ENCODE assay signal across 8 mouse cellular contexts in genomic region chr16:23403008-23403755, GRCm38 (mm10). TPM values are rescaled to one million over a fixed set of nuclear protein-coding genes. Genes with fewer than 3 reads are reported as not detected.
A peak's percentile ranks its signal among the peaks of the same experiment; 100 is the strongest.
DNase-seq lines count a peak whose midpoint lies in the region; ATAC-seq and TF ChIP-seq lines count a peak whose summit lies in the region.

No protein-coding gene starts in this region.

- H3K27me3 ChIP-seq in hindbrain, embryonic 11.5 days (ENCODE audit: control insufficient read depth, insufficient read depth, low read length), result no peaks in the 10 kb centered on the region
- no peaks in the 10 kb centered on the region for H3K27me3 ChIP-seq in hindbrain, embryonic 12.5 days
- H3K27me3 ChIP-seq in limb, embryonic 11.5 days (ENCODE audit: control insufficient read depth, insufficient read depth, low read length), result no peaks in the 10 kb centered on the region
- H3K27me3 ChIP-seq in myocyte (ENCODE audit: control insufficient read depth, insufficient read depth, insufficient read length), result no peaks in the 10 kb centered on the region

- no peaks in the 10 kb centered on the region for H3K9me3 ChIP-seq in hindbrain, embryonic 11.5 days (ENCODE audit: control insufficient read depth, low read length)
- no peaks in the 10 kb centered on the region for H3K9me3 ChIP-seq in hindbrain, embryonic 12.5 days (replicated peaks)
- no peaks in the 10 kb centered on the region for H3K9me3 ChIP-seq in limb, embryonic 11.5 days (ENCODE audit: control insufficient read depth, low read length)

- 51% methylated on average over 8 of the region's 8 CpGs for WGBS in hindbrain, embryonic 11.5 days
- 47% methylated on average over 8 of the region's 8 CpGs for WGBS in hindbrain, embryonic 12.5 days
- WGBS in limb, embryonic 11.5 days, result 54% methylated on average over 8 of the region's 8 CpGs

- no peaks in the 10 kb centered on the region for H3K36me3 ChIP-seq in hindbrain, embryonic 11.5 days (ENCODE audit: control insufficient read depth, insufficient read depth, low read length)
- H3K36me3 ChIP-seq in hindbrain, embryonic 12.5 days, result no peaks in the 10 kb centered on the region
- no peaks in the 10 kb centered on the region for H3K36me3 ChIP-seq in limb, embryonic 11.5 days (ENCODE audit: control insufficient read depth, insufficient read depth, low read length)
- no peaks in the 10 kb centered on the region for H3K36me3 ChIP-seq in myocyte (ENCODE audit: control insufficient read depth, insufficient read depth)

- no peak overlapping the region for H3K4me3 ChIP-seq in hindbrain, embryonic 11.5 days (ENCODE audit: low read depth, low read length)
- H3K4me3 ChIP-seq in hindbrain, embryonic 12.5 days, result no peak overlapping the region
- no peak overlapping the region for H3K4me3 ChIP-seq in limb, embryonic 11.5 days (ENCODE audit: low read depth, low read length)
- no peak overlapping the region for H3K4me3 ChIP-seq in myocyte

- no peak overlapping the region for H3K27ac ChIP-seq in hindbrain, embryonic 11.5 days (ENCODE audit: low read depth, low read length)
- H3K27ac ChIP-seq in hindbrain, embryonic 12.5 days, result no peak overlapping the region
- H3K27ac ChIP-seq in limb, embryonic 11.5 days (replicated peaks; ENCODE audit: low read depth, low read length), result no peak overlapping the region

- TF ChIP-seq POLR2A in myocyte (IDR thresholded peaks at IDR 0.05; ENCODE audit: insufficient read length, low read depth), result no peak

- H3K79me2 ChIP-seq in myocyte (ENCODE audit: control insufficient read depth, insufficient read depth), result no peaks in the 10 kb centered on the region

- no peaks in the 10 kb centered on the region for H3K4me1 ChIP-seq in hindbrain, embryonic 11.5 days (replicated peaks; ENCODE audit: control insufficient read depth, insufficient read depth, low read length)
- H3K4me1 ChIP-seq in hindbrain, embryonic 12.5 days, result no peaks in the 10 kb centered on the region
- 0 out of 2 replicates have a peak, but pooled peaks cover 5% of the 10 kb centered on the region for H3K4me1 ChIP-seq in limb, embryonic 11.5 days (ENCODE audit: control insufficient read depth, insufficient read depth, low read length)

- DNase-seq in hindbrain, embryonic 11.5 days (ENCODE audit: low spot score), result peak; percentile 86
- peak; percentile 55 to 63 for DNase-seq in gastrocnemius, postnatal 36 days
- DNase-seq in kidney, adult 9 months, result peak; percentile 77
- DNase-seq in limb, embryonic 11.5 days (ENCODE audit: low spot score), result peak; percentile 89
- peak; percentile 39 for DNase-seq in telencephalon, adult 2 months (ENCODE audit: low read depth, low spot score)

- ATAC-seq in hindbrain, embryonic 11.5 days (ENCODE audit: low FRiP score), result no peak
- ATAC-seq in hindbrain, embryonic 12.5 days (ENCODE audit: low FRiP score), result no peak
- peak; percentile 66 for ATAC-seq in common myeloid progenitor, adult 5-6 weeks (replicated peaks; ENCODE audit: low read depth, poor library complexity, severe bottlenecking)
- no peak for ATAC-seq in limb, embryonic 11.5 days (ENCODE audit: insufficient number of reproducible peaks, low FRiP score, low TSS enrichment, low read depth)

- no peak overlapping the region for H3K9ac ChIP-seq in hindbrain, embryonic 11.5 days (ENCODE audit: low read depth, low read length)
- H3K9ac ChIP-seq in hindbrain, embryonic 12.5 days, result no peak overlapping the region
- H3K9ac ChIP-seq in limb, embryonic 11.5 days (ENCODE audit: low read length), result no peak overlapping the region

- H3K4me2 ChIP-seq in hindbrain, embryonic 11.5 days (replicated peaks; ENCODE audit: low read depth, low read length), result no peak overlapping the region
- H3K4me2 ChIP-seq in hindbrain, embryonic 12.5 days (replicated peaks), result no peak overlapping the region
- H3K4me2 ChIP-seq in limb, embryonic 11.5 days (ENCODE audit: low read depth, severe bottlenecking), result no peak overlapping the region
- H3K4me2 ChIP-seq in myocyte (ENCODE audit: low read depth), result peak overlapping the region; percentile 31

- no peak overlapping the region for H3ac ChIP-seq in myocyte (ENCODE audit: control insufficient read depth, insufficient read length)

- intact Hi-C loops in gastrocnemius, postnatal 36 days (cut with DNase I), result loop anchor here (5.0 kb wide), 1 partner anchor 251 kb away; no protein-coding TSS in a partner anchor

TF ChIP-seq in myocyte, 11 proteins besides CTCF, POLR2A, EP300 and RAD21:
- TF ChIP-seq MYOG (IDR thresholded peaks at IDR 0.05; ENCODE audit: control insufficient read depth in 1 of 3, insufficient read depth in 1 of 3, insufficient read length in 2 of 3, low read depth in 2 of 3) (no peak), MYOD1 (IDR thresholded peaks at IDR 0.05; ENCODE audit: control insufficient read depth in 1 of 3, insufficient read length in 2 of 3, low read depth in 2 of 3) (no peak), USF1 (IDR thresholded peaks at IDR 0.05; ENCODE audit: low read depth) (peak; percentile 35)

RNA-seq across cellular contexts. Expression of gene Rtp1, which starts 25.8 kb away (rescaled TPM):
- polyA plus RNA-seq in hindbrain, embryonic 11.5 days (2014; fragmentation: Nextera tagmentation; extraction: Ambion mirVana), result not detected in 2 replicates
- polyA plus RNA-seq in hindbrain, embryonic 12.5 days (2016; fragmentation: Nextera tagmentation; extraction: Ambion mirVana), result not detected in 2 replicates
- total RNA-seq in common myeloid progenitor, adult 5-6 weeks (2017), result not detected in 2 replicates
- not detected for total RNA-seq in gastrocnemius, postnatal 36 days (2021)
- not detected in 2 replicates for polyA plus RNA-seq in limb, embryonic 11.5 days (2014; fragmentation: Nextera tagmentation; extraction: Ambion mirVana)
- polyA plus RNA-seq in myocyte (2012; fragmentation: generic; extraction: Trizol), result not detected

Comparison
In these comparisons a context has a peak if more than half of its experiments do, and no peak if none do; other contexts are left out.
1. DNase-seq: peak in every context shown above with its lines; median percentile 89 in limb, embryonic 11.5 days; 86 in hindbrain, embryonic 11.5 days; 77 in kidney, adult 9 months; 59 in gastrocnemius, postnatal 36 days; 39 in telencephalon, adult 2 months.